Mouse (Mus musculus) myocyte (in vitro differentiated cells): Measurements from ENCODE around the gene Cyp4f14.

Experiments used
- CEBPB ChIP-seq: IDR thresholded peaks from 2 replicates; pipeline ENCODE4 v1.6.1; 2011; ENCODE audit warnings: mild to moderate bottlenecking, moderate library complexity; ENCODE audit not compliant: poor library complexity, insufficient read depth, severe bottlenecking
- E2F4 ChIP-seq: IDR thresholded peaks from one replicate; pipeline ENCODE4 v1.6.1; 2011; ENCODE audit warnings: mild to moderate bottlenecking, control low read depth, moderate library complexity; ENCODE audit not compliant: insufficient read depth
- MAX ChIP-seq: IDR thresholded peaks from one replicate; pipeline ENCODE4 v1.6.1; 2011; ENCODE audit warnings: low read depth, mild to moderate bottlenecking, control low read depth
- MYOD1 ChIP-seq, 3 experiments: IDR thresholded peaks; one replicate each; pipeline ENCODE4 v1.6.1; 2011; ENCODE audit warnings: control low read depth in 2 of 3, low read depth in 2 of 3, mild to moderate bottlenecking in 2 of 3, moderate library complexity in 1 of 3; ENCODE audit not compliant: insufficient read length in 2 of 3, control insufficient read depth in 1 of 3
- MYOG ChIP-seq, 3 experiments: IDR thresholded peaks; one replicate each; pipeline ENCODE4 v1.6.1; 2011; ENCODE audit warnings: control low read depth in 2 of 3, low read depth in 2 of 3, mild to moderate bottlenecking in 2 of 3; ENCODE audit not compliant: insufficient read length in 2 of 3, control insufficient read depth in 1 of 3, insufficient read depth in 1 of 3
- POLR2A ChIP-seq: IDR thresholded peaks from one replicate; pipeline ENCODE4 v1.6.1; 2011; ENCODE audit warnings: low read depth, mild to moderate bottlenecking, control low read depth, moderate library complexity; ENCODE audit not compliant: insufficient read length
- POLR2AphosphoS2 ChIP-seq: IDR thresholded peaks from one replicate; pipeline ENCODE4 v1.6.1; 2011; ENCODE audit warnings: low read depth, control low read depth; ENCODE audit not compliant: insufficient read length
- REST ChIP-seq: IDR thresholded peaks from one replicate; pipeline ENCODE4 v1.6.1; 2011; ENCODE audit warnings: mild to moderate bottlenecking, control low read depth, moderate library complexity; ENCODE audit not compliant: insufficient read depth, insufficient read length
- SRF ChIP-seq: IDR thresholded peaks from one replicate; pipeline ENCODE4 v1.6.1; 2011; ENCODE audit warnings: low read depth; ENCODE audit not compliant: control insufficient read depth, insufficient read length
- TCF12 ChIP-seq: IDR thresholded peaks from one replicate; pipeline ENCODE4 v1.6.1; 2011; ENCODE audit warnings: mild to moderate bottlenecking, control low read depth; ENCODE audit not compliant: poor library complexity, insufficient read depth, severe bottlenecking
- TCF3 ChIP-seq: IDR thresholded peaks from one replicate; pipeline ENCODE4 v1.6.1; 2011; ENCODE audit warnings: low read depth, control low read depth; ENCODE audit not compliant: insufficient read length
- USF1 ChIP-seq: IDR thresholded peaks from one replicate; pipeline ENCODE4 v1.6.1; 2011; ENCODE audit warnings: low read depth, mild to moderate bottlenecking, control low read depth, moderate library complexity

GRCm38 (mm10) chr17:32943661-32944060 lies 26.5 kb upstream of the Cyp4f14 start:
- TF ChIP-seq USF1 = no peak
- TF ChIP-seq MAX = no peak
- no peak for TF ChIP-seq POLR2A
- no peak for TF ChIP-seq REST
- no peak for TF ChIP-seq E2F4
- no peak for TF ChIP-seq MYOG (IDR thresholded peaks at IDR 0.05; ENCODE audit: control insufficient read depth in 1 of 3, insufficient read depth in 1 of 3, insufficient read length in 2 of 3, low read depth in 2 of 3)
- no peak for TF ChIP-seq TCF12
- TF ChIP-seq POLR2AphosphoS2 = no peak
- TF ChIP-seq MYOD1 (IDR thresholded peaks at IDR 0.05; ENCODE audit: control insufficient read depth in 1 of 3, insufficient read length in 2 of 3, low read depth in 2 of 3) = no peak
- no peak for TF ChIP-seq TCF3
- TF ChIP-seq SRF = no peak
- no peak for TF ChIP-seq CEBPB
